Mouse (Mus musculus): ENCODE measurements around the gene Sit1. TPM values are rescaled to one million over a fixed set of nuclear protein-coding genes. Genes with fewer than 3 reads are reported as not detected.

Sit1 gene
- total RNA-seq, 1 experiment = 0.31 TPM

DNA sequence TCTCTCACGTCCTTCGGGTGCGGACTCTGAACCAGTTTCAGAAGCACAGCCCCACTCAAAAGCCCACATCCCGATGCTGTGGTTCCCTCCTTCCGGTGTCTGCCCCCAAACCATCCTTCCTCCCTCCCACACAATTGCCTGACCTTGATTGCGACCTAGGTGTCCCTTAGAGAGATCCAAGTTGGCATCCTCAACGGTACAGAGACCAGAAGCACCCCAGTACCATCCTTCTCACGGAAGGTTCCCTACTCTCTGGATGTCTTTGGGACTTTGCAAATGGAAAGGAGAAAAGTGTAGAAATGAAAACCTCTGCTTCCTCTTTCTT, 5.0 kb downstream of the Sit1 start:
- peak overlapping the region; percentile 48 to 67 for H3K4me3 ChIP-seq (ENCODE audit: insufficient read depth in 1 of 2, low read depth in 1 of 2, low read length in 2 of 2, poor library complexity in 1 of 2, severe bottlenecking in 1 of 2)
- DNase-seq (ENCODE audit: low read depth, low spot score) = no peak
- TF ChIP-seq ZNF384 (IDR thresholded peaks at IDR 0.05; ENCODE audit: low read depth, low read length) (no peak), MAFK (IDR thresholded peaks at IDR 0.05; ENCODE audit: insufficient read depth, low read depth, low read length) (no peak), ZC3H11A (IDR thresholded peaks at IDR 0.05; ENCODE audit: borderline replicate concordance, low read depth, low read length) (no peak), HCFC1 (IDR thresholded peaks at IDR 0.05; ENCODE audit: borderline replicate concordance, insufficient read depth, low read length) (no peak), CHD2 (IDR thresholded peaks at IDR 0.05; ENCODE audit: low read depth, low read length) (no peak)
- in situ Hi-C loops (cut with MboI; ENCODE audit: low sequenced_read_pairs in 2 of 2, unreplicated experiment in 2 of 2) = no loop called here
- H3K27ac ChIP-seq (ENCODE audit: insufficient read depth, low read depth, low read length, poor library complexity, severe bottlenecking) = peak overlapping the region; percentile 41; the same call in 1 of the 2 replicates
- H3K4me1 ChIP-seq (ENCODE audit: control insufficient read depth in 2 of 2, insufficient read depth in 2 of 2, low read length in 2 of 2, poor library complexity in 1 of 2) = peaks cover 0 to 6% of the 10 kb centered on the region in 2 experiments; a peak in 2 of 4 replicates
- H3K36me3 ChIP-seq (ENCODE audit: control insufficient read depth, insufficient read depth, low read length, poor library complexity, severe bottlenecking) = no peaks in the 10 kb centered on the region
- H3K9ac ChIP-seq (ENCODE audit: insufficient read depth, low read depth, low read length, poor library complexity, severe bottlenecking) = peak overlapping the region; percentile 56
- no peaks in the 10 kb centered on the region for H3K9me3 ChIP-seq (ENCODE audit: control insufficient read depth, insufficient read depth, low read depth, low read length)

- Histone ChIP-seq H3K27ac (ENCODE audit: insufficient read depth, low read depth, low read length, poor library complexity, severe bottlenecking) (peak overlapping the region; percentile 41; the same call in 1 of the 2 replicates), H3K36me3 (ENCODE audit: control insufficient read depth, insufficient read depth, low read length, poor library complexity, severe bottlenecking) (no peaks in the 10 kb centered on the region), H3K4me3 (ENCODE audit: insufficient read depth in 1 of 2, low read depth in 1 of 2, low read length in 2 of 2, poor library complexity in 1 of 2, severe bottlenecking in 1 of 2) (peak overlapping the region; percentile 48 to 67), H3K9me3 (ENCODE audit: control insufficient read depth, insufficient read depth, low read depth, low read length) (no peaks in the 10 kb centered on the region), H3K9ac (ENCODE audit: insufficient read depth, low read depth, low read length, poor library complexity, severe bottlenecking) (peak overlapping the region; percentile 56), H3K4me1 (ENCODE audit: control insufficient read depth in 2 of 2, insufficient read depth in 2 of 2, low read length in 2 of 2, poor library complexity in 1 of 2) (peaks cover 0 to 6% of the 10 kb centered on the region in 2 experiments; a peak in 2 of 4 replicates)
- TF ChIP-seq ZC3H11A (IDR thresholded peaks at IDR 0.05; ENCODE audit: borderline replicate concordance, low read depth, low read length) = no peak
- TF ChIP-seq HCFC1 (IDR thresholded peaks at IDR 0.05; ENCODE audit: borderline replicate concordance, insufficient read depth, low read length) = peak; percentile 97
- in situ Hi-C loops (cut with MboI; ENCODE audit: low sequenced_read_pairs in 2 of 2, unreplicated experiment in 2 of 2) = no loop called here
- DNase-seq (ENCODE audit: low read depth, low spot score) = peak; percentile 85
These were observed 5.5 kb downstream of the Sit1 start for GRCm38 (mm10) chr4:43477857-43478533.

DNA sequence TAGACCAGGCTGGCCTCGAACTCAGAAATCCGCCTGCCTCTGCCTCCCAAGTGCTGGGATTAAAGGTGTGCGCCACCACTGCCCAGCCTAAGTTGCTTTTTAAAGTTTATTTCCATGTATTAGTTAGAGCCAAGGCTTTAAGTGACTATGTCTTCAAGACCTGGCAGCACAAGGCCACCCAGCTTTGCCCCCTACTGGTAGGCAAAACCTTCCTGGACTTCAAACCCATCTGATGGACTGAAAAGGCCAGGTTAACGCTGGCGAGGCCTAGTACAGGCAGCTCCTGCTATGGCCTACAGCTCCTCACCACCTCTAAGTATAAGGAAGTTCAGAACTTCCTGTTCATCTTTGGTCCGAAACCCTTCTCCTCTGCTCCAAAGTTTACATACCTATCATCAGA, 6.9 kb downstream of the Sit1 start:
- in situ Hi-C loops (cut with MboI; ENCODE audit: low sequenced_read_pairs in 2 of 2, unreplicated experiment in 2 of 2) = no loop called here

GRCm38 (mm10) chr4:43473636-43474035, 9.9 kb downstream of the Sit1 start:
- TF ChIP-seq CHD2 (IDR thresholded peaks at IDR 0.05; ENCODE audit: low read depth, low read length) (no peak), ZNF384 (IDR thresholded peaks at IDR 0.05; ENCODE audit: low read depth, low read length) (no peak), HCFC1 (IDR thresholded peaks at IDR 0.05; ENCODE audit: borderline replicate concordance, insufficient read depth, low read length) (no peak), MAFK (IDR thresholded peaks at IDR 0.05; ENCODE audit: insufficient read depth, low read depth, low read length) (no peak), ZC3H11A (IDR thresholded peaks at IDR 0.05; ENCODE audit: borderline replicate concordance, low read depth, low read length) (no peak)
- Histone ChIP-seq H3K9me3 (ENCODE audit: control insufficient read depth, insufficient read depth, low read depth, low read length) (no peaks in the 10 kb centered on the region), H3K9ac (ENCODE audit: insufficient read depth, low read depth, low read length, poor library complexity, severe bottlenecking) (no peak overlapping the region), H3K27ac (ENCODE audit: insufficient read depth, low read depth, low read length, poor library complexity, severe bottlenecking) (no peak overlapping the region), H3K4me1 (ENCODE audit: control insufficient read depth in 2 of 2, insufficient read depth in 2 of 2, low read length in 2 of 2, poor library complexity in 1 of 2) (peaks cover 0 to 3% of the 10 kb centered on the region in 2 experiments; a peak in 1 of 4 replicates), H3K4me3 (ENCODE audit: insufficient read depth in 1 of 2, low read depth in 1 of 2, low read length in 2 of 2, poor library complexity in 1 of 2, severe bottlenecking in 1 of 2) (no peak overlapping the region), H3K36me3 (ENCODE audit: control insufficient read depth, insufficient read depth, low read length, poor library complexity, severe bottlenecking) (no peaks in the 10 kb centered on the region)
- in situ Hi-C loops (cut with MboI; ENCODE audit: low sequenced_read_pairs in 2 of 2, unreplicated experiment in 2 of 2) = no loop called here
- DNase-seq (ENCODE audit: low read depth, low spot score) = no peak

More for the DNA sequence above, 6.9 kb downstream of the Sit1 start:
- Histone ChIP-seq H3K9me3 (ENCODE audit: control insufficient read depth, insufficient read depth, low read depth, low read length) (no peaks in the 10 kb centered on the region), H3K36me3 (ENCODE audit: control insufficient read depth, insufficient read depth, low read length, poor library complexity, severe bottlenecking) (no peaks in the 10 kb centered on the region), H3K9ac (ENCODE audit: insufficient read depth, low read depth, low read length, poor library complexity, severe bottlenecking) (no peak overlapping the region), H3K4me3 (ENCODE audit: insufficient read depth in 1 of 2, low read depth in 1 of 2, low read length in 2 of 2, poor library complexity in 1 of 2, severe bottlenecking in 1 of 2) (no peak overlapping the region), H3K27ac (ENCODE audit: insufficient read depth, low read depth, low read length, poor library complexity, severe bottlenecking) (no peak overlapping the region), H3K4me1 (ENCODE audit: control insufficient read depth in 2 of 2, insufficient read depth in 2 of 2, low read length in 2 of 2, poor library complexity in 1 of 2) (peaks cover 0 to 6% of the 10 kb centered on the region in 2 experiments; a peak in 2 of 4 replicates)
- DNase-seq (ENCODE audit: low read depth, low spot score) = no peak
- no peak for TF ChIP-seq MAFK (IDR thresholded peaks at IDR 0.05; ENCODE audit: insufficient read depth, low read depth, low read length)

DNA sequence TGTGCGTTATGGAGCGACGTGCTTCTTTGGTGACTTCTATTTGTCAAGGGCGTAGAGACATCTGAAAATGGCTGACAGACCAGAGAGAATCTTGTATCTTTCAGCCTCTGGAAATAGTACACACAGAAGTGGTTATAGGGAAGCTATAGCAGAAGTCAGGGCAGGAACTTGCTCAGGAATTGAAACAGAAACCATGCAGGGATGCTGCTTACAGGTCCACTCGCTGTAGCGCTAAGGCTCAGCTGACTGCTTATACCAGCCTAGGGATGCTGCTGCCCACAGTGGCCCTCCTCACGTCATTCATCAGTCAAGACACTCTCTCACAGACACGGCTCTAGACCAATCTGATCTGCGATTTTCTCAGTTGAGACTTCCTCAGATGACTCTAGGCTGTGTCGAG, 13.2 kb downstream of the Sit1 start:
- Histone ChIP-seq H3K4me3 (ENCODE audit: insufficient read depth in 1 of 2, low read depth in 1 of 2, low read length in 2 of 2, poor library complexity in 1 of 2, severe bottlenecking in 1 of 2) (no peak overlapping the region), H3K27ac (ENCODE audit: insufficient read depth, low read depth, low read length, poor library complexity, severe bottlenecking) (no peak overlapping the region), H3K9ac (ENCODE audit: insufficient read depth, low read depth, low read length, poor library complexity, severe bottlenecking) (no peak overlapping the region), H3K9me3 (ENCODE audit: control insufficient read depth, insufficient read depth, low read depth, low read length) (no peaks in the 10 kb centered on the region), H3K36me3 (ENCODE audit: control insufficient read depth, insufficient read depth, low read length, poor library complexity, severe bottlenecking) (no peaks in the 10 kb centered on the region), H3K4me1 (ENCODE audit: control insufficient read depth in 2 of 2, insufficient read depth in 2 of 2, low read length in 2 of 2, poor library complexity in 1 of 2) (no peaks in the 10 kb centered on the region)
- no peak for TF ChIP-seq HCFC1 (IDR thresholded peaks at IDR 0.05; ENCODE audit: borderline replicate concordance, insufficient read depth, low read length)
- no peak for TF ChIP-seq ZC3H11A (IDR thresholded peaks at IDR 0.05; ENCODE audit: borderline replicate concordance, low read depth, low read length)
- TF ChIP-seq MAFK (IDR thresholded peaks at IDR 0.05; ENCODE audit: insufficient read depth, low read depth, low read length) = no peak
- TF ChIP-seq ZNF384 (IDR thresholded peaks at IDR 0.05; ENCODE audit: low read depth, low read length) = no peak
- no peak for TF ChIP-seq CHD2 (IDR thresholded peaks at IDR 0.05; ENCODE audit: low read depth, low read length)
- in situ Hi-C loops (cut with MboI; ENCODE audit: low sequenced_read_pairs in 2 of 2, unreplicated experiment in 2 of 2) = no loop called here
- DNase-seq (ENCODE audit: low read depth, low spot score) = no peak

All from ES-E14 (cell line).